Mouse (Mus musculus): Measurements from ENCODE around the gene Mbd6. TPM values are rescaled to one million over a fixed set of nuclear protein-coding genes. Genes with fewer than 3 reads are reported as not detected.

Gene Mbd6
- polyA plus RNA-seq, 1 experiment = 47.8 TPM

DNA sequence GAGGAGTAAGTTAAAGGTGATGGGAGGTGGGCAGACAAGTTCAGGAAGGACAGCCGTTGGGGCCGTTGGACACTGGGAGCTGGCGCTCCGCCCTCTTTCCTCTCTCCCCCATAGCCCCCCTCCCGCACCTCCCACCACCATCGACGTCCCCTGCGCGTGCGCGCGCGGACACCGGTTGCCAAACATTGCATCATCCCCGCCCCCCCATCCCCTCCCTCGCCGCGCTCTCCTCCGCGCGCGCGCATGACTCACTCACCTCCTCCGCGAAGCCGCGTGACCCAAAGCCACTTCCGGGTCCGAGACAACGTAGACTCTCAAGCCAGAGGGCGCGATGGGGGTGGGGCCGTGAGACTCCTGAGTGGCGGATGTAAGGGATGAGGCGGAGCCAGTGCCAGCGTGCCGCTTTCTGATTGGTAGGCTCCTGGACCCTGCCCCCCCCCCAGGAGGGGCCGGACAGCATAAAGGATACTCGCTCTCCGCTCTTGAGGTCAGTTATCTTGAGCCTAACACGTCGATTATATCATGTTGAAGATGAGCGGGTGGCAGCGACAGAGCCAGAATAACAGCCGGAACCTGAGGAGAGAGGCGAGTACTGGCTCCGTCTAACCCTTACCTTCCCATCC lies 1.6 kb upstream of the Mbd6 start:
- TF ChIP-seq CTCF (IDR thresholded peaks at IDR 0.05; ENCODE audit: borderline replicate concordance, insufficient read depth, low read depth, low read length) (no peak), POLR2A (IDR thresholded peaks at IDR 0.05; ENCODE audit: borderline replicate concordance, insufficient read depth, low read length) (peak; percentile 98; the same call in 1 of the 2 replicates)
- 1% methylated on average over 46 of the region's 47 CpGs for WGBS
- Histone ChIP-seq H3K4me1 (ENCODE audit: control insufficient read depth, insufficient read depth, low read length) (peaks cover 16% of the 10 kb centered on the region; the same call in 1 of the 2 replicates), H3K4me3 (replicated peaks; ENCODE audit: insufficient read depth, low read depth, low read length) (peak overlapping the region; percentile 97), H3K27me3 (ENCODE audit: control insufficient read depth, insufficient read depth, low read length) (no peaks in the 10 kb centered on the region), H3K27ac (ENCODE audit: insufficient read depth, low read length) (peak overlapping the region; percentile 96)
- peak; percentile 100 for DNase-seq

DNA sequence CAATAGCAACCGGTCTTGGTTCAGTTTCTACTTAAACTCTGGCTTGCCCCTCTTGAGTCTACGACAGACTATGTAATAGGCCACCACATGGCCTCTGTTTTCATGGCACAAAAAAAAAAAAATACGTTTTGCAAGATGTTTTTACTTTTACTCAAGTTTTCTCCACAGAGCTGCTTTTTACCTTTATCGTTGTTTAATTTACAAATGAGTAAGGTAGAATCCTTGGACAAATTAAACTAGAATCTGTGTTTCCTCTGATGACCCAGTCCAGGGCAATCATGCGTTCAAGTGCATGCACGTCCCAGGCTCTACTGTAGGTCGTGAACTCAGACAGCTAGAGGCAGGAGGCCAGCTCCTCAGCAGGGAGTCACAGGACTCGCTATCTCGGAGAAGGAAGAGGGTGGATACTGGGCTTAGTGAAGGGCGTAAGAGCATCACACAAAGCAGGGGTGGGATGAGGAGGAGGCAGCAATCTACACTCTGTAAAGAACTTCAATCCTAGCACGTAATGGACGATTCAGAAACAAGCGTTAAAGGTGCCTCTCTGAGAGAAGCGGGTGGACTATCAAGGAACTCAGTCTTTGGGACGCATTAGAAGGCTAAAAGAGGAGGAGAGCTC lies 864 bp upstream of the Mbd6 start:
- no peak for TF ChIP-seq CTCF (IDR thresholded peaks at IDR 0.05; ENCODE audit: borderline replicate concordance, insufficient read depth, low read depth, low read length)
- peak; percentile 17; the same call in 1 of the 2 replicates for TF ChIP-seq POLR2A (IDR thresholded peaks at IDR 0.05; ENCODE audit: borderline replicate concordance, insufficient read depth, low read length)
- H3K4me1 ChIP-seq (ENCODE audit: control insufficient read depth, insufficient read depth, low read length) = peaks cover 17% of the 10 kb centered on the region; the same call in 1 of the 2 replicates
- DNase-seq = peak; percentile 84 to 85
- no peaks in the 10 kb centered on the region for H3K27me3 ChIP-seq (ENCODE audit: control insufficient read depth, insufficient read depth, low read length)
- H3K27ac ChIP-seq (ENCODE audit: insufficient read depth, low read length) = peak overlapping the region; percentile 96
- peak overlapping the region; percentile 78 for H3K4me3 ChIP-seq (replicated peaks; ENCODE audit: insufficient read depth, low read depth, low read length)
- WGBS = under 1% methylated on average over 15 of the region's 15 CpGs

DNA sequence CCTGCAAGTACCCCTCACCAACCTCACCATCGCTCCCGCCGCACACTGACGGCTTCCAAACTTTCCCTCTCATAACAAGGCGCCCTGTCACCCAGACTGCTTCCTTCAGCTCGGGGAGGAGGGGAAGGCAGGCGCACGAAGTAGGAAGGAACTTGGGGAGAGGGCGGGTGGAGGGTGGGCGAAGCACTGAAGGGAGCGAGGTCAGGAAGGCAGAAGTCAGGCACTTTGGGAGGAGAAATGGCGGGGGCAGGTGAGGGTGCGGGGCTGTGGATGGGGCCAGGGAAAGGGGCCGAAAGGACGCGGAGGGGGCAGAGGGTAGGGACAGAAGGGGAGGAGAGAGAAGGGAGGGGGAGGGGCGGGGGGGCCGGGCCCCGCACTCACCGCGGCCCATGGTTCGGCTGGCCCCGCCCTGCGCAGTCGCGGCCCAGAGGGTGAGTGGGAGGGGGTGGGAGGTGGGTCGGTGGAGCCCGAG lies 454 bp downstream of the Mbd6 start:
- no peaks in the 10 kb centered on the region for H3K27me3 ChIP-seq (ENCODE audit: control insufficient read depth, insufficient read depth, low read length)
- TF ChIP-seq POLR2A (IDR thresholded peaks at IDR 0.05; ENCODE audit: borderline replicate concordance, insufficient read depth, low read length) (no peak), CTCF (IDR thresholded peaks at IDR 0.05; ENCODE audit: borderline replicate concordance, insufficient read depth, low read depth, low read length) (no peak)
- H3K4me1 ChIP-seq (ENCODE audit: control insufficient read depth, insufficient read depth, low read length) = peaks cover 20% of the 10 kb centered on the region; the same call in 1 of the 2 replicates
- peak overlapping the region; percentile 60 for H3K4me3 ChIP-seq (replicated peaks; ENCODE audit: insufficient read depth, low read depth, low read length)
- WGBS = under 1% methylated on average over 26 of the region's 28 CpGs
- no peak for DNase-seq
- H3K27ac ChIP-seq (ENCODE audit: insufficient read depth, low read length) = peak overlapping the region; percentile 55; the same call in 1 of the 2 replicates

DNA sequence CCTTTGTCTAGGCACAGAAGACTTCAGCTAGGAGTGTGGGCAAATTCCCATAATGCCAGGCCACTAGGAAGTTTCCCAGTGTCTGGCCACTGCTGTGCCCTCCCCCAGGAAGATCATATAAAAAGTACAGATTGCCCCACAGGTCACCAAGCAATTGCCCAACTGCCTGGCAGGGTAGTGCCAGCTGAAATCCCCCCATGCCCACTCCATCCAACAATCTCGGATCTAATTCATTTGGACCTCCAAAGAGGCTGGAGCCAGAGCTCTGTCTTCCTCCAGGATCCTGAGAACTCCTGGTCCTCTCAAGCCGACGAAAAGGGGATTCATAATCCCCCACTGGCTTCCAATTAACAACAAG lies 903 bp downstream of the Mbd6 start:
- no peak for TF ChIP-seq POLR2A (IDR thresholded peaks at IDR 0.05; ENCODE audit: borderline replicate concordance, insufficient read depth, low read length)
- TF ChIP-seq CTCF (IDR thresholded peaks at IDR 0.05; ENCODE audit: borderline replicate concordance, insufficient read depth, low read depth, low read length) = no peak
- peak in 1 of 2 experiments; percentile 29 for DNase-seq
- WGBS = 0% methylated on average over 3 of the region's 3 CpGs
- Histone ChIP-seq H3K27ac (ENCODE audit: insufficient read depth, low read length) (peak overlapping the region; percentile 18; the same call in 1 of the 2 replicates), H3K27me3 (ENCODE audit: control insufficient read depth, insufficient read depth, low read length) (no peaks in the 10 kb centered on the region), H3K4me3 (replicated peaks; ENCODE audit: insufficient read depth, low read depth, low read length) (peak overlapping the region; percentile 60), H3K4me1 (ENCODE audit: control insufficient read depth, insufficient read depth, low read length) (peaks cover 20% of the 10 kb centered on the region; the same call in 1 of the 2 replicates)

DNA sequence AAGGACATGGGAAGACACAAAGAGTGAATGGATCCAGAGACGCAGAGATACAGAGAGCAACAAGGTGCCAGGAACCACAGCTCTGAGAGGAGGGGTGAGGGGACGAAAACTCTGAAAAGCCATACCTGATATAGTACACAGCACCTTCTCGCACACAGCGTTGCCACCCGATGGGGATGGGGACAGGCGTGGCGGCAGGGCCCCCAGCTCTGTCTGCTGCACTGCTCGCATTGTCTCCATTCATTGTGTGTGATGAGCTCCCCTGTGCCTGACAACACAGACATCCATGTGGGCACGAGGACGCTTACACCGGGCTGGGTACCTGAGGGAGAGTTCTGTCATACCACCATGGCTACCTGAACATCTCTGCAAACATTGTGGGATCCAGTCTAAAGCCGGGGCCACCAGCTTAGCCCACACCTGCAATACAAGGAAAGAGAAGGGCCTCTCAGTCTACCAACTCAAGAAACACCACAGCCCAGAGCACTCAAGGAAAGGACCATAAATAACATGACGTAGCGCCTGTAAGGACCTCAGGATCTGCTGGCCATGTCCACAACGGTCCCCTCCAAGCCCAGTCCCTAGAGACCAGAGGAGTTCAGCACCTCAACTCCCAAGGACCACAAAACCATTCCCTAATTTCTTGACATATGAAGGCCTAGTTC lies 1.4 kb downstream of the Mbd6 start:
- Histone ChIP-seq H3K27me3 (ENCODE audit: control insufficient read depth, insufficient read depth, low read length) (no peaks in the 10 kb centered on the region), H3K4me3 (replicated peaks; ENCODE audit: insufficient read depth, low read depth, low read length) (peak overlapping the region; percentile 60), H3K4me1 (ENCODE audit: control insufficient read depth, insufficient read depth, low read length) (peaks cover 20% of the 10 kb centered on the region; the same call in 1 of the 2 replicates), H3K27ac (ENCODE audit: insufficient read depth, low read length) (0 out of 2 replicates have a peak overlapping the region, but pooled peaks have one; percentile 18)
- peak in 1 of 2 experiments; percentile 36 for DNase-seq
- TF ChIP-seq POLR2A (IDR thresholded peaks at IDR 0.05; ENCODE audit: borderline replicate concordance, insufficient read depth, low read length) = no peak
- TF ChIP-seq CTCF (IDR thresholded peaks at IDR 0.05; ENCODE audit: borderline replicate concordance, insufficient read depth, low read depth, low read length) = no peak
- WGBS = 25% methylated on average over 15 of the region's 15 CpGs

DNA sequence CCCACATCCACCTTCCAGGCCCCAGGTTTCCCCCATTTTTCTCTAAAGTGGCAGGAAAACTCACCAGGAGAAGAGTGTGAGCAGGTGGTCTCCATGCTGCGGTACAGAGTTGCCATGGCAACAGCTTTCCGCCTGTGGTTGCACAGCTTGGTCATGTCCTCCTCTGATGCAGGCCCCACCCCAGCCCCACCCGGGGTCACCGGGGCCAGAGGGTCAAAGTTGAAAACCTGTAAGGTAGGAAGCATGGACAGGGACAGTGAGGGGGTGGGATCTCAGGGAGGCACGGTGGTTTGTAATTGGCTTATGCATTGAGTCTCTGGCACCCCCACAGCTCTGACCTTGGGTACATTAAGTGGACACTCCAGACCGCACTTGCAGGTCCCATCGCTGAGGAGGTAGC lies 2.1 kb downstream of the Mbd6 start:
- 11% methylated on average over 7 of the region's 7 CpGs for WGBS
- DNase-seq = peak; percentile 29 to 43
- TF ChIP-seq POLR2A (IDR thresholded peaks at IDR 0.05; ENCODE audit: borderline replicate concordance, insufficient read depth, low read length) (no peak), CTCF (IDR thresholded peaks at IDR 0.05; ENCODE audit: borderline replicate concordance, insufficient read depth, low read depth, low read length) (no peak)
- Histone ChIP-seq H3K4me3 (replicated peaks; ENCODE audit: insufficient read depth, low read depth, low read length) (peak overlapping the region; percentile 60), H3K4me1 (ENCODE audit: control insufficient read depth, insufficient read depth, low read length) (peaks cover 20% of the 10 kb centered on the region; the same call in 1 of the 2 replicates), H3K27ac (ENCODE audit: insufficient read depth, low read length) (no peak overlapping the region), H3K27me3 (ENCODE audit: control insufficient read depth, insufficient read depth, low read length) (no peaks in the 10 kb centered on the region)

DNA sequence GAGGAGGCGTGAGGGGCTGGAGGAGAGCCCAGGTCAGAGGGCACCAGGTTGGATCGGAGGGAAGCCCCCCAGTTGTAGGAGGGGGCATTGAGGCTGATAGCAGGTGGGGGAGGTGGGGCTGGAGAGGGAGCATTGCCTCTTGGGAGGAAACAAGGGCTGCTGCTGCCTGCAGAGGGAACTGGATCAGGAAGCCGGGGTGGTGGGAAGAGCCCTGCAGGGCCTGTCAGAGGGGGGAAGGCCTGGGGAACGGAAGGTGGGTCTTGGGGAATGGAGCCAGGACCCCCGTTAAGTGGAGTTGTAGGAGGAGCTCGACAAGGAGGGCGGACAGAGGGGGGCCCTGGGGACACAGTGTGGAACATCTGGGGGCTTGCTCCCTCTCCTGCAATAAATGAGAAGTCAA lies 2.6 kb downstream of the Mbd6 start:
- DNase-seq = peak in 1 of 2 experiments; percentile 26
- 35% methylated on average over 7 of the region's 7 CpGs for WGBS
- peaks cover 23% of the 10 kb centered on the region for H3K4me1 ChIP-seq (ENCODE audit: control insufficient read depth, insufficient read depth, low read length)

More for the DNA sequence above, 2.6 kb downstream of the Mbd6 start:
- Histone ChIP-seq H3K4me3 (replicated peaks; ENCODE audit: insufficient read depth, low read depth, low read length) (no peak overlapping the region), H3K27me3 (ENCODE audit: control insufficient read depth, insufficient read depth, low read length) (no peaks in the 10 kb centered on the region), H3K27ac (ENCODE audit: insufficient read depth, low read length) (no peak overlapping the region)
- TF ChIP-seq POLR2A (IDR thresholded peaks at IDR 0.05; ENCODE audit: borderline replicate concordance, insufficient read depth, low read length) (no peak), CTCF (IDR thresholded peaks at IDR 0.05; ENCODE audit: borderline replicate concordance, insufficient read depth, low read depth, low read length) (no peak)
